ENCODE assay signal across 18 mouse cellular contexts in genomic region chr4:97696684-97697615, GRCm38 (mm10).
DNase-seq lines count a peak whose midpoint lies in the region; ATAC-seq and TF ChIP-seq lines count a peak whose summit lies in the region.
"Had no signal": no experiment of that assay in that cellular context is flagged by ENCODE, and none has a peak within 500 bp of the region (broad histone marks: within the 10 kb centered on the region; RNA-seq: fewer than 3 reads in every experiment).

No protein-coding gene starts in this region.

- no peaks in the 10 kb centered on the region for H3K4me1 ChIP-seq in heart, embryonic 12.5 days (replicated peaks)
- no peaks in the 10 kb centered on the region for H3K4me1 ChIP-seq in kidney, adult 2 months (ENCODE audit: control insufficient read depth, insufficient read depth, low read length)
- no peaks in the 10 kb centered on the region for H3K4me1 ChIP-seq in intestine, embryonic 15.5 days (replicated peaks)
- H3K4me1 ChIP-seq: heart, embryonic 15.5 days; stomach, embryonic 15.5 days had no signal

- H3K27ac ChIP-seq in heart, embryonic 12.5 days (ENCODE audit: poor library complexity, severe bottlenecking): no peak overlapping the region
- H3K27ac ChIP-seq in kidney, adult 2 months (ENCODE audit: insufficient read depth, low read depth, low read length): no peak overlapping the region
- no peak overlapping the region for H3K27ac ChIP-seq in intestine, embryonic 15.5 days
- H3K27ac ChIP-seq: heart, embryonic 15.5 days; layer of hippocampus, adult 2 months; stomach, embryonic 15.5 days had no signal

- no peak for TF ChIP-seq POLR2A in kidney, adult 2 months (IDR thresholded peaks at IDR 0.05; ENCODE audit: low read depth, low read length)

- no peak overlapping the region for H3K4me3 ChIP-seq in heart, embryonic 12.5 days
- H3K4me3 ChIP-seq in kidney, adult 2 months (ENCODE audit: insufficient read depth, low read depth, low read length): no peak overlapping the region
- no peak overlapping the region for H3K4me3 ChIP-seq in intestine, embryonic 15.5 days (replicated peaks)
- H3K4me3 ChIP-seq: erythroblast, embryonic 14.5 days; heart, embryonic 15.5 days; layer of hippocampus, adult 2 months; stomach, embryonic 15.5 days had no signal

- 73% methylated on average over 7 of the region's 7 CpGs for WGBS in heart, embryonic 12.5 days
- 47% methylated on average over 7 of the region's 7 CpGs for WGBS in kidney, adult 2 months
- 68% methylated on average over 7 of the region's 7 CpGs for WGBS in intestine, embryonic 15.5 days

- no peaks in the 10 kb centered on the region for H3K9me3 ChIP-seq in heart, embryonic 12.5 days (replicated peaks)
- no peaks in the 10 kb centered on the region for H3K9me3 ChIP-seq in intestine, embryonic 15.5 days
- H3K9me3 ChIP-seq: heart, embryonic 15.5 days; stomach, embryonic 15.5 days had no signal

- peak; percentile 7 for DNase-seq in heart, adult 8-10 months (ENCODE audit: low spot score)
- peak; percentile 8 for DNase-seq in NIH3T3 (ENCODE audit: low read depth)
- DNase-seq in kidney, adult 2 months: peak; percentile 73
- DNase-seq in kidney, postnatal 14 days: peak; percentile 35
- no peak for DNase-seq in urinary bladder, postnatal 14 days (ENCODE audit: low spot score)
- DNase-seq in left cerebral cortex, adult 8-10 months (ENCODE audit: low spot score in 2 of 2): no peak
- DNase-seq: adrenal gland, postnatal 36 days; B cell, adult 2 months; cerebellum, adult 8-10 months; spleen, adult 18-20 months had no signal

- no peaks in the 10 kb centered on the region for H3K27me3 ChIP-seq in heart, embryonic 12.5 days (replicated peaks)
- H3K27me3 ChIP-seq in kidney, adult 2 months (replicated peaks; ENCODE audit: control insufficient read depth, insufficient read depth, low read length): no peaks in the 10 kb centered on the region
- no peaks in the 10 kb centered on the region for H3K27me3 ChIP-seq in intestine, embryonic 15.5 days (replicated peaks)
- H3K27me3 ChIP-seq: heart, embryonic 15.5 days; stomach, embryonic 15.5 days had no signal

- no peak for TF ChIP-seq CTCF in kidney, adult 2 months (conservative IDR thresholded peaks at IDR 0.05; ENCODE audit: insufficient read depth, insufficient read length, low read depth, low read length)

- ATAC-seq in heart, embryonic 12.5 days (ENCODE audit: insufficient number of reproducible peaks, low FRiP score): no peak
- no peak for ATAC-seq in intestine, embryonic 15.5 days
- ATAC-seq: forebrain, embryonic 14.5 days had no signal

- no peak overlapping the region for H3K9ac ChIP-seq in heart, embryonic 12.5 days
- no peak overlapping the region for H3K9ac ChIP-seq in intestine, embryonic 15.5 days
- H3K9ac ChIP-seq: heart, embryonic 15.5 days; stomach, embryonic 15.5 days had no signal

- no peak overlapping the region for H3K4me2 ChIP-seq in heart, embryonic 12.5 days
- H3K4me2 ChIP-seq in intestine, embryonic 15.5 days (replicated peaks): no peak overlapping the region
- H3K4me2 ChIP-seq: heart, embryonic 15.5 days; liver, embryonic 11.5 days; stomach, embryonic 15.5 days had no signal

- H3K36me3 ChIP-seq in heart, embryonic 12.5 days: no peaks in the 10 kb centered on the region
- no peaks in the 10 kb centered on the region for H3K36me3 ChIP-seq in kidney, adult 2 months (ENCODE audit: control insufficient read depth, insufficient read depth, low read length)
- no peaks in the 10 kb centered on the region for H3K36me3 ChIP-seq in intestine, embryonic 15.5 days
- H3K36me3 ChIP-seq: heart, embryonic 15.5 days; stomach, embryonic 15.5 days had no signal

Comparison
In these comparisons a context has a peak if more than half of its experiments do, and no peak if none do; other contexts are left out.
1. DNase-seq: peak in heart, adult 8-10 months (single experiment), NIH3T3 (single experiment), kidney, adult 2 months (single experiment) and kidney, postnatal 14 days (single experiment); none in urinary bladder, postnatal 14 days (single experiment) and left cerebral cortex, adult 8-10 months (0 of 2).